Mouse (Mus musculus) cerebellum, adult 2 months (tissue): ENCODE measurements around the gene Bloc1s6. TPM values are rescaled to one million over a fixed set of nuclear protein-coding genes. Genes with fewer than 3 reads are reported as not detected.

Experiments used
- DNase-seq, 2 experiments: peaks; one replicate each; pipeline ENCODE4 v3.0.0; 2021
- H3K27ac ChIP-seq: fragments of 200-500 bp; 2 replicates; pipeline ENCODE4 v1.5.1; 2012; ENCODE audit warnings: low read length, control low read depth, inconsistent platforms; ENCODE audit not compliant: insufficient read depth
- H3K27me3 ChIP-seq: fragments of 200-500 bp; 2 replicates; pipeline ENCODE4 v1.6.1; 2012; ENCODE audit warnings: inconsistent platforms, mild to moderate bottlenecking, low read length, moderate library complexity; ENCODE audit not compliant: control insufficient read depth, insufficient read depth
- H3K4me1 ChIP-seq: fragments of 200-500 bp; 2 replicates; pipeline ENCODE4 v1.6.1; 2011; ENCODE audit warnings: low read length; ENCODE audit not compliant: control insufficient read depth, insufficient read depth
- H3K4me3 ChIP-seq: fragments of 200-500 bp; replicated peaks from 2 replicates; pipeline ENCODE3; 2011; ENCODE audit warnings: mild to moderate bottlenecking, low read depth, low read length, control low read depth; ENCODE audit not compliant: insufficient read depth
- CTCF ChIP-seq: fragments of 200-500 bp; IDR thresholded peaks from 2 replicates; pipeline ENCODE4 v1.5.1; 2011; ENCODE audit warnings: low read depth, mild to moderate bottlenecking, control low read depth, low read length, moderate library complexity, borderline replicate concordance; ENCODE audit not compliant: insufficient read depth
- POLR2A ChIP-seq: fragments of 200-500 bp; IDR thresholded peaks from 2 replicates; pipeline ENCODE4 v1.6.1; 2011; ENCODE audit warnings: low read length, control low read depth, borderline replicate concordance; ENCODE audit not compliant: insufficient read depth
- WGBS: fragments of 180-500 bp; shearing (Covaris S2); methylation state at CpG from one replicate; pipeline ENCODE4 v1.1.7; 2018; 5-methylcytosine and 5-hydroxymethylcytosine counted together
- polyA plus RNA-seq: library from polyadenylated mRNA; depleted of rRNA; stranded (reverse); fragments of >200 nt; gene quantifications from 2 replicates; pipeline ENCODE4 v1.2.3, GENCODE M21; 2012

The Bloc1s6 gene
- polyA plus RNA-seq, 1 experiment: 27.3 TPM

DNA sequence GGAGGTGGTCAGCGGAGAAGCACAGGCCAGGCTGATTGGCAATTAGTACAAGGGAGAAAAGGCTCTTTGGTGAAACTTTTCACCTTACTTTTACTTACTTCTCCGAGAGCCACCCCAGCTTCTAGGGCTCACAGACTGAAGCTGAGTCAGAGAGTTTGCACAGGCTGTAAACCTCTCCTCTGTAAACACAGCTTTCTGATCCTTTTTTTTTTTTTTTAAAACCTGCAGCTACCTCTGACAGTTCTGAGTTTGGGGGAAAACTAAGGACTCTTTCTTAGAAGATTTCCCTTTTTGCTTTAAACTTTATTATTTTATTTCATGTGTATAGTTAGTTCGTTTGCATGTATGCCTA lies 27.5 kb downstream of the Bloc1s6 start:
- WGBS: 66% methylated on average over 3 of the region's 3 CpGs
- no peaks in the 10 kb centered on the region for H3K4me1 ChIP-seq
- no peak for DNase-seq
- H3K27me3 ChIP-seq: no peaks in the 10 kb centered on the region; the same call in 1 of the 2 replicates
- TF ChIP-seq CTCF (no peak), POLR2A (no peak)
- H3K27ac ChIP-seq: no peak overlapping the region
- H3K4me3 ChIP-seq: peak overlapping the region; percentile 55

DNA sequence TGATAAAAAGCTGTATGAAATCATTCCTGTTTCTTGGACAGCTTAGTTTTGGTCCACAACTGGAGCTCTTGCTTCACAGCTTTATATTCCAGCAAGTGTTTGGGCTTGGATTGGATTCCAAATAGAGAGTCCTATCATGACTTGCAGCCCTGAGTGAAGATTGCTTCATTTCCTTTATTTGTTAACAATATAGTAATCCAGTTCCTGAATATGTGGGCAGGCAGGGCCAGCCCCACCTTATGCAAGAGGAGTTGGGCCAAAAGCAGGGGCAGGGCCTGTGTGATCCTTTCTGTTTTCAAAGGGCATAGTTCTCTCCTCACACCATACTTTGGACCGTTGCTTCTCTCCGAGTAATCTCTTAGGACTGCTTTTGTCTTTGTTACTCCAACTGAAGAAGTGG lies 32.7 kb downstream of the Bloc1s6 start:
- no peak overlapping the region for H3K27ac ChIP-seq
- no peak for TF ChIP-seq POLR2A
- TF ChIP-seq CTCF: no peak
- H3K4me3 ChIP-seq: no peak overlapping the region
- H3K27me3 ChIP-seq: no peaks in the 10 kb centered on the region; the same call in 1 of the 2 replicates
- no peak for DNase-seq
- no peaks in the 10 kb centered on the region for H3K4me1 ChIP-seq
- 74% methylated on average over 2 of the region's 2 CpGs for WGBS

DNA sequence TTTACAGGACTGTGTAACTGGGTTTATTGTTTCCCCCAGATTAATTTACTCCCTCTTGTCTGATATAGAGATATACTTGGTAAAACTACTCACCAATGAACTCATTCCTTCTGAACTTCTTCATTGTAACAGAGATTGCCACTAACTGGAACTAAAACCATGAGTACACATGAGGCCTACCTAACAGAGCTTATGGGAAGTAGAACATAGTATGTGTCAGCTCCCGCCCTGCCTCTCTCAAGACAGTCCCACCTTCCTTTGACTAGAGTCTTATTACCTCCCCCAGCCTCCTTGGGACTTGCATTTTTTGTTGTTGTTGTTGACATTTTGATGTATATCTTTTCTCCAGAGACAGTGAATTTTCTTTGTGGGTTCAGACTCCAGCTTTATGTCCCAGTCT lies 34.6 kb downstream of the Bloc1s6 start:
- no peak for TF ChIP-seq CTCF
- no peak for TF ChIP-seq POLR2A
- no peaks in the 10 kb centered on the region for H3K4me1 ChIP-seq
- H3K27ac ChIP-seq: no peak overlapping the region
- H3K27me3 ChIP-seq: no peaks in the 10 kb centered on the region
- WGBS: 91% methylated on average over 1 of the region's 1 CpGs
- DNase-seq: no peak
- no peak overlapping the region for H3K4me3 ChIP-seq

DNA sequence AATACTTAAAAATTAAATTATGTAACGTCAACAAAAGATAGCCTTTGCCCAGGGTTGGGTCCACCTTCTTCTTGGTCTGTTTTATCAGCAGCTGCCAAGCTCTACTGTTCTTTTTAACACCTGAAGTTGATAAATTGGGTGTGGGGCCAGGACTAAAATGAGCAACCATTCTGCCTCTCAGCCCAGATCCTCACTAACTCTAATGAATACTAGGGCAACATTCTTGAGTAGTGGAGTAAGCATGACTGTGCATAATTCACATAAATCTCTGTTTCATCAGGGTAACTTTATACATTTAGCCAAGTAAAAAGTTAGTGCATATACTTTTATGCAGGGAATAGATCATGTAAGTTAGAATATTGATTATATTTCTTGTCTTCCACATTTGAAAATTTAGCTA lies 37.2 kb downstream of the Bloc1s6 start:
- Histone ChIP-seq H3K27ac (no peak overlapping the region), H3K4me3 (no peak overlapping the region), H3K27me3 (no peaks in the 10 kb centered on the region; the same call in 1 of the 2 replicates), H3K4me1 (no peaks in the 10 kb centered on the region)
- 85% methylated on average over 1 of the region's 1 CpGs for WGBS
- DNase-seq: no peak
- TF ChIP-seq CTCF (no peak), POLR2A (no peak)

DNA sequence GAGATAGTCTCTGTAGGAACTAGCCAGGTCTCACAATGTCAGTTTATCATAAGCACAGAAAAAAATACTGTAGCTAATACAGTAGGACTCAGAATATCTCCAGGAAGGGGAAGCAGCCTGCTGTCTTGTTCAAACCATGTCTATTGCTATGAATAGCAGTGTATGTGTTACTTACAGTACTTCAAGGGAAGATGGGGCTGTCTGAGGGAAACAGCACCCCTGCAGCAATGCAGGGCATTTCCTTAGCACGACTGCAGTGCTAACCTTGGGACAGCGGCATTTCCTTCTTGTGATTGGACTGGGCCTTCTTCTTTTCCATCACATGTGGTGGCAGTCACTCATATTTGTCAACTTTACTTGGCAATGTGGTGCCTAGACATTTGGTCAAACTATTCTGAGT lies 38.5 kb downstream of the Bloc1s6 start:
- Histone ChIP-seq H3K27me3 (no peaks in the 10 kb centered on the region; the same call in 1 of the 2 replicates), H3K4me3 (no peak overlapping the region), H3K27ac (no peak overlapping the region), H3K4me1 (no peaks in the 10 kb centered on the region)
- 76% methylated on average over 2 of the region's 2 CpGs for WGBS
- DNase-seq: no peak
- TF ChIP-seq CTCF: no peak
- no peak for TF ChIP-seq POLR2A

DNA sequence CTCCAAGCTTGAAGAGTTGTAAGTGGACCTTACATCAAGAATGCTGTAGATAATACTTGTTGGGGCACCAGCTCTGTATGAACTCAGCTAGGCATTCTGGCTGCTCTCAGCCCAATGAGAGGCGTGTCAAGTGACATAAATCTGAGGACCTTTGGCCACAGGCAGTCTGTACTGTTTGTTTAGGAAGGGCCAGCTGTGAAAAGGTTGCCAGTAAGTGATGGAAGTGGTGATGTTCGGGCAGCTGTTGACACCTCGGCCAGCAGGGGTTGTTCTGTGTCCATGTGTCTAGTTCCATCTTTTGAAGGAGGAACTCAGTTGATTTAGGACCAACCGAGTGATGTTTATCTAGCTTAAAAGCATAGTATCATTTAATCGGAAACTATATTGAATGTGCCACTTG lies 41.7 kb downstream of the Bloc1s6 start:
- DNase-seq: no peak
- no peak overlapping the region for H3K4me3 ChIP-seq
- no peak overlapping the region for H3K27ac ChIP-seq
- 78% methylated on average over 5 of the region's 5 CpGs for WGBS
- H3K4me1 ChIP-seq: no peaks in the 10 kb centered on the region
- TF ChIP-seq POLR2A: no peak
- TF ChIP-seq CTCF: no peak
- H3K27me3 ChIP-seq: no peaks in the 10 kb centered on the region; the same call in 1 of the 2 replicates

DNA sequence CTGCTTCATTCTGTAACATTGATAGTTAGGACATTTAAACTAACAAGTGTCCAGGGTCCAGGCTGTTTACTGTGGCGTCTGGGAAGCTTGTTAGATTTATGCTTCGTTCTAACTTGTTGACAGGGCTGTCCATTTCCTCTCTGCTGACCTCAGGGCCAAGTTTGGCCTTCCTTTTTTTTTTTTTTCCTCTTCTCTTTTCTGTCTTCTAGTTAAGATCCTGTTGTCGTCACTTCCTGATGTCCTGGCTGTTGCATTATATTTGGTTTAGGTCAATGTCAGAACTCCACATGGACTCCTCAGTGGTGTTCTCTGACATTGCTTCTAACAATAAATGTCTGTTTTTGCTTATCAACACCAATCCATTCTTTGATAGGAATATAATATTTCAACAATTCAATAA lies 42.1 kb downstream of the Bloc1s6 start:
- Histone ChIP-seq H3K27me3 (no peaks in the 10 kb centered on the region; the same call in 1 of the 2 replicates), H3K27ac (no peak overlapping the region), H3K4me3 (no peak overlapping the region), H3K4me1 (no peaks in the 10 kb centered on the region)
- no peak for DNase-seq
- TF ChIP-seq POLR2A: no peak
- TF ChIP-seq CTCF: no peak
- 79% methylated on average over 3 of the region's 3 CpGs for WGBS

DNA sequence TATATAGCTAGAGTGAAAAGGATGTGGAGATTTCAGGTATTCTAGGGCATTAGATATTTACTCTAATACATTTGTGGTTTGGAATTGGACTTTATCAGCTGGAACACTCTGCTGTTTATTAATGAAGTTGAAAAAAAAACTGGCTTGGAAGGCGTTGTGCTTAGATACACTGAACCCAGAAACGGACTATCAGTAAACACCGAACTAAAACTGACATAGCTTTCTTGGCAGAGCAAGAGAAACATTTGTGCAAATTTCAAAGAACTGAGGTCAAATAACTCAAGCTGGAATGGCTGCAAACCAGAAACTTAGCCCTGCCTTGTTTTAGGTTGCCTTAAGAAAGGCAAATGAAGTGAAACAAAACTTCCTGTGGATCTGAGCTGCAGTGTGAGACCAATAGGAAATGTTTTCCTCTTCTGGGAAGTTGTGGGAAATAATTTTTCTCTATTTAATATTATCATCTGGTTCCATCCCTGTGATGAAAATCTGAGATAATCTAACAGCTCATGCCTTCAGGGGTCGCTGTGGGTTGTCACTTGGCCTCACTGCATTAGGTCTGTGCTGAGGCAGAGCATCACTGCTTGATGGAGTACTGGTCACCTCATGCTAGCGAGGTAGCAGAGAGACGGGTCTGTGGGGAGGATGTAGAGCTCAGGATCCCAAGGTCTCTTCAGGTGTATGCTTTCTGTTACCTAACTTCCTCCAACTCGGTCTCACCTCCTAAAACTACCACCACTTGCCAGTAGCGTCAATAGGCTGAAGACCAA lies 43.5 kb downstream of the Bloc1s6 start:
- Histone ChIP-seq H3K4me1 (no peaks in the 10 kb centered on the region), H3K27ac (no peak overlapping the region), H3K27me3 (no peaks in the 10 kb centered on the region; the same call in 1 of the 2 replicates), H3K4me3 (no peak overlapping the region)
- no peak for DNase-seq
- TF ChIP-seq POLR2A (no peak), CTCF (no peak)
- WGBS: 70% methylated on average over 8 of the region's 8 CpGs
